Mouse (Mus musculus) heart, embryonic 10.5 days (tissue): ENCODE results near the gene Katnb1. TPM values are rescaled to one million over a fixed set of nuclear protein-coding genes. Genes with fewer than 3 reads are reported as not detected.

Experiments
- DNase-seq: peaks from one replicate; pipeline ENCODE4 v3.0.0-alpha.2; 2017; ENCODE audit warnings: low spot score
- H3K27ac ChIP-seq: fragments of 300-500 bp; sonication (generic); 2 replicates; pipeline ENCODE4 v1.5.1; 2016; ENCODE audit warnings: mild to moderate bottlenecking
- H3K27me3 ChIP-seq: fragments of 300-500 bp; sonication (generic); 2 replicates; pipeline ENCODE4 v1.6.1; 2016; ENCODE audit warnings: mild to moderate bottlenecking; ENCODE audit not compliant: poor library complexity, insufficient read depth, severe bottlenecking
- H3K36me3 ChIP-seq: fragments of 300-500 bp; sonication (generic); 2 replicates; pipeline ENCODE4 v1.6.1; 2016; ENCODE audit warnings: mild to moderate bottlenecking, moderate library complexity
- H3K4me1 ChIP-seq: fragments of 300-500 bp; sonication (generic); 2 replicates; pipeline ENCODE4 v1.6.1; 2016; ENCODE audit warnings: mild to moderate bottlenecking
- H3K4me3 ChIP-seq: fragments of 300-500 bp; sonication (generic); 2 replicates; pipeline ENCODE4 v1.5.1; 2016; ENCODE audit warnings: mild to moderate bottlenecking, moderate library complexity
- H3K9me3 ChIP-seq: fragments of 300-500 bp; sonication (generic); 2 replicates; pipeline ENCODE4 v1.6.1; 2016; ENCODE audit warnings: mild to moderate bottlenecking, moderate library complexity
- WGBS: fragments of 180-500 bp; shearing (Covaris S2); methylation state at CpG from one replicate; pipeline ENCODE4 v1.1.7; 2016; 5-methylcytosine and 5-hydroxymethylcytosine counted together
- polyA plus RNA-seq: library from polyadenylated mRNA; unstranded; fragments of >200 nt; fragmentation: Nextera tagmentation; extraction: Ambion mirVana; gene quantifications from 2 replicates; pipeline ENCODE4 v1.2.1, GENCODE M21; 2016

Gene Katnb1
- polyA plus RNA-seq, 1 experiment from 2014 or later: 25.8 TPM

GRCm38 (mm10) chr8:95136218-95136617, 55.2 kb downstream of the Katnb1 start:
- WGBS: 82% methylated on average over 3 of the region's 3 CpGs
- peaks cover 4% of the 10 kb centered on the region for H3K36me3 ChIP-seq
- DNase-seq: no peak
- no peak overlapping the region for H3K27ac ChIP-seq
- peaks cover 45% of the 10 kb centered on the region for H3K4me1 ChIP-seq
- H3K9me3 ChIP-seq: no peaks in the 10 kb centered on the region
- no peak overlapping the region for H3K4me3 ChIP-seq
- H3K27me3 ChIP-seq: peaks cover 36% of the 10 kb centered on the region

GRCm38 (mm10) chr8:95137201-95137600, 56.2 kb downstream of the Katnb1 start:
- 20% methylated on average over 12 of the region's 12 CpGs for WGBS
- DNase-seq: no peak
- peaks cover 4% of the 10 kb centered on the region for H3K36me3 ChIP-seq
- peak overlapping the region; percentile 58 for H3K4me3 ChIP-seq
- H3K4me1 ChIP-seq: peaks cover 46% of the 10 kb centered on the region
- 0 out of 2 replicates have a peak overlapping the region, but pooled peaks have one; percentile 17 for H3K27ac ChIP-seq
- H3K9me3 ChIP-seq: no peaks in the 10 kb centered on the region
- peaks cover 36% of the 10 kb centered on the region for H3K27me3 ChIP-seq

- H3K4me1 ChIP-seq: peaks cover 50% of the 10 kb centered on the region
- H3K4me3 ChIP-seq: peak overlapping the region; percentile 58
- H3K36me3 ChIP-seq: peaks cover 3% of the 10 kb centered on the region
- WGBS: 3% methylated on average over 28 of the region's 28 CpGs
- H3K27ac ChIP-seq: 0 out of 2 replicates have a peak overlapping the region, but pooled peaks have one; percentile 17
- H3K9me3 ChIP-seq: no peaks in the 10 kb centered on the region
- H3K27me3 ChIP-seq: peaks cover 36% of the 10 kb centered on the region
- DNase-seq: no peak
These were observed 56.7 kb downstream of the Katnb1 start for GRCm38 (mm10) chr8:95137641-95138098.

- Histone ChIP-seq H3K27ac (0 out of 2 replicates have a peak overlapping the region, but pooled peaks have one; percentile 37), H3K4me1 (peaks cover 59% of the 10 kb centered on the region), H3K4me3 (peak overlapping the region; percentile 58), H3K27me3 (peaks cover 36% of the 10 kb centered on the region), H3K9me3 (no peaks in the 10 kb centered on the region), H3K36me3 (no peaks in the 10 kb centered on the region; the same call in none of the 2 replicates)
- 29% methylated on average over 6 of the region's 6 CpGs for WGBS
- no peak for DNase-seq
These were observed 57.5 kb downstream of the Katnb1 start for GRCm38 (mm10) chr8:95138341-95139050.

- WGBS: 66% methylated on average over 1 of the region's 1 CpGs
- Histone ChIP-seq H3K9me3 (no peaks in the 10 kb centered on the region), H3K27me3 (peaks cover 36% of the 10 kb centered on the region), H3K27ac (no peak overlapping the region), H3K36me3 (no peaks in the 10 kb centered on the region; the same call in none of the 2 replicates), H3K4me1 (peaks cover 64% of the 10 kb centered on the region), H3K4me3 (no peak overlapping the region)
- no peak for DNase-seq
These were observed 58.0 kb downstream of the Katnb1 start for GRCm38 (mm10) chr8:95139051-95139365.

- Histone ChIP-seq H3K36me3 (no peaks in the 10 kb centered on the region; the same call in none of the 2 replicates), H3K4me1 (peaks cover 78% of the 10 kb centered on the region), H3K4me3 (no peak overlapping the region), H3K9me3 (no peaks in the 10 kb centered on the region), H3K27me3 (peaks cover 36% of the 10 kb centered on the region), H3K27ac (no peak overlapping the region)
- WGBS: 45% methylated on average over 5 of the region's 5 CpGs
- DNase-seq: no peak
These were observed 59.6 kb downstream of the Katnb1 start for GRCm38 (mm10) chr8:95140555-95140954.

GRCm38 (mm10) chr8:95141026-95141425, 60.0 kb downstream of the Katnb1 start:
- no peaks in the 10 kb centered on the region; the same call in none of the 2 replicates for H3K36me3 ChIP-seq
- no peak overlapping the region for H3K27ac ChIP-seq
- WGBS: 59% methylated on average over 1 of the region's 1 CpGs
- no peaks in the 10 kb centered on the region for H3K9me3 ChIP-seq
- no peak for DNase-seq
- H3K4me3 ChIP-seq: no peak overlapping the region; the same call in 1 of the 2 replicates
- peaks cover 78% of the 10 kb centered on the region for H3K4me1 ChIP-seq
- H3K27me3 ChIP-seq: peaks cover 35% of the 10 kb centered on the region

GRCm38 (mm10) chr8:95141469-95142074, 60.6 kb downstream of the Katnb1 start:
- Histone ChIP-seq H3K27me3 (peaks cover 30% of the 10 kb centered on the region), H3K4me1 (peaks cover 78% of the 10 kb centered on the region), H3K4me3 (peak overlapping the region; percentile 87), H3K27ac (peak overlapping the region; percentile 89), H3K9me3 (no peaks in the 10 kb centered on the region), H3K36me3 (no peaks in the 10 kb centered on the region; the same call in none of the 2 replicates)
- 2% methylated on average over 6 of the region's 6 CpGs for WGBS
- DNase-seq: no peak

GRCm38 (mm10) chr8:95142075-95142831, 61.3 kb downstream of the Katnb1 start:
- Histone ChIP-seq H3K4me3 (peak overlapping the region; percentile 87), H3K27ac (peak overlapping the region; percentile 89), H3K4me1 (peaks cover 72% of the 10 kb centered on the region), H3K36me3 (no peaks in the 10 kb centered on the region; the same call in 1 of the 2 replicates), H3K27me3 (peaks cover 23% of the 10 kb centered on the region), H3K9me3 (no peaks in the 10 kb centered on the region)
- no peak for DNase-seq
- under 1% methylated on average over 63 of the region's 66 CpGs for whole genome bisulfite sequencing

- Histone ChIP-seq H3K4me1 (peaks cover 63% of the 10 kb centered on the region), H3K4me3 (peak overlapping the region; percentile 87), H3K9me3 (no peaks in the 10 kb centered on the region), H3K36me3 (no peaks in the 10 kb centered on the region; the same call in 1 of the 2 replicates), H3K27me3 (peaks cover 16% of the 10 kb centered on the region), H3K27ac (peak overlapping the region; percentile 89)
- no peak for DNase-seq
- 13% methylated on average over 17 of the region's 17 CpGs for WGBS
These were observed 62.2 kb downstream of the Katnb1 start for GRCm38 (mm10) chr8:95142985-95143804.

GRCm38 (mm10) chr8:95143805-95144630, 63.0 kb downstream of the Katnb1 start:
- peaks cover 60% of the 10 kb centered on the region for H3K4me1 ChIP-seq
- 74% methylated on average over 6 of the region's 6 CpGs for WGBS
- H3K27me3 ChIP-seq: peaks cover 8% of the 10 kb centered on the region; the same call in 1 of the 2 replicates
- H3K9me3 ChIP-seq: no peaks in the 10 kb centered on the region
- H3K4me3 ChIP-seq: no peak overlapping the region
- no peaks in the 10 kb centered on the region; the same call in 1 of the 2 replicates for H3K36me3 ChIP-seq
- no peak for DNase-seq
- no peak overlapping the region for H3K27ac ChIP-seq
